ENCODE assay signal across 9 mouse cellular contexts in genomic region chr12:79841248-79841647, GRCm38 (mm10).
DNase-seq lines count a peak whose midpoint lies in the region; ATAC-seq and TF ChIP-seq lines count a peak whose summit lies in the region.
"Had no signal": no experiment of that assay in that cellular context is flagged by ENCODE, and none has a peak within 500 bp of the region (broad histone marks: within the 10 kb centered on the region; RNA-seq: fewer than 3 reads in every experiment).

No protein-coding gene starts in this region.

- no peak overlapping the region for H3K4me3 ChIP-seq in spleen, adult 2 months (ENCODE audit: extremely low read depth, insufficient read depth, insufficient read length)
- H3K4me3 ChIP-seq in intestine, embryonic 16.5 days (ENCODE audit: low read length), result no peak overlapping the region

- H3K9ac ChIP-seq in intestine, embryonic 16.5 days (ENCODE audit: low read depth, low read length), result no peak overlapping the region

- no peak for TF ChIP-seq POLR2A in spleen, adult 2 months (IDR thresholded peaks at IDR 0.05; ENCODE audit: low read depth, low read length)

- H3K9me3 ChIP-seq in intestine, embryonic 16.5 days (ENCODE audit: control insufficient read depth, low read length), result no peaks in the 10 kb centered on the region

- peaks cover 53% of the 10 kb centered on the region; the same call in 1 of the 2 replicates for H3K4me1 ChIP-seq in spleen, adult 2 months (ENCODE audit: control insufficient read depth, insufficient read depth, insufficient read length)
- peaks cover 50% of the 10 kb centered on the region for H3K4me1 ChIP-seq in intestine, embryonic 16.5 days (ENCODE audit: control insufficient read depth, insufficient read depth, low read length)

- H3K27ac ChIP-seq in spleen, adult 2 months (ENCODE audit: insufficient read depth, low read length), result peak overlapping the region; percentile 91
- peak overlapping the region; percentile 75 for H3K27ac ChIP-seq in intestine, embryonic 16.5 days (ENCODE audit: low read length)

- no peak for TF ChIP-seq CTCF in spleen, adult 2 months (IDR thresholded peaks at IDR 0.05; ENCODE audit: extremely low read depth, insufficient read depth, insufficient read length, insufficient replicate concordance)

- no peaks in the 10 kb centered on the region for H3K27me3 ChIP-seq in spleen, adult 2 months (ENCODE audit: control insufficient read depth, insufficient read depth, low read length)
- H3K27me3 ChIP-seq in intestine, embryonic 16.5 days (replicated peaks; ENCODE audit: control insufficient read depth, insufficient read depth, low read length), result no peaks in the 10 kb centered on the region

- no peak for ATAC-seq in intestine, embryonic 16.5 days
- ATAC-seq: forebrain, embryonic 14.5 days had no signal

- no peaks in the 10 kb centered on the region for H3K36me3 ChIP-seq in spleen, adult 2 months (ENCODE audit: control insufficient read depth, insufficient read depth, low read length)
- no peaks in the 10 kb centered on the region for H3K36me3 ChIP-seq in intestine, embryonic 16.5 days (ENCODE audit: control insufficient read depth, insufficient read depth, low read length)

- WGBS in spleen, adult 2 months, result 28% methylated on average over 3 of the region's 3 CpGs
- 81% methylated on average over 3 of the region's 3 CpGs for WGBS in intestine, embryonic 16.5 days

- DNase-seq in gastrocnemius, postnatal 14 days, result peak; percentile 29
- no peak for DNase-seq in gastrocnemius, adult 8-10 months (ENCODE audit: low spot score in 2 of 2)
- peak; percentile 36 to 75 for DNase-seq in spleen, adult 2 months (ENCODE audit: low read depth in 1 of 2, low spot score in 2 of 2)
- DNase-seq in spleen, postnatal 4 days (ENCODE audit: low spot score in 2 of 2), result no peak
- DNase-seq in urinary bladder, postnatal 36 days (ENCODE audit: low spot score in 2 of 2), result no peak
- no peak for DNase-seq in layer of hippocampus, adult 18-20 months (ENCODE audit: low spot score in 2 of 2)
- DNase-seq in left cerebral cortex, postnatal 14 days (ENCODE audit: low spot score in 2 of 2), result no peak

- no peak overlapping the region for H3K4me2 ChIP-seq in intestine, embryonic 16.5 days (ENCODE audit: low read depth, low read length)

- intact Hi-C loops in gastrocnemius, postnatal 14 days (cut with DNase I; ENCODE audit: low total_unique reads), result no loop called here
- intact Hi-C loops in left cerebral cortex, postnatal 14 days (cut with DNase I), result no loop called here

Comparison
In these comparisons a context has a peak if more than half of its experiments do, and no peak if none do; other contexts are left out.
1. DNase-seq: peak in gastrocnemius, postnatal 14 days (single experiment) and spleen, adult 2 months (2 of 2); none in gastrocnemius, adult 8-10 months (0 of 2), spleen, postnatal 4 days (0 of 2), urinary bladder, postnatal 36 days (0 of 2), layer of hippocampus, adult 18-20 months (0 of 2) and left cerebral cortex, postnatal 14 days (0 of 2).